Mouse (Mus musculus): Measurements from ENCODE around the gene Mettl26. TPM values are rescaled to one million over a fixed set of nuclear protein-coding genes. Genes with fewer than 3 reads are reported as not detected.

The Mettl26 gene
- polyA plus RNA-seq, 1 experiment from 2014 or later, result 67.5 TPM

- no peak overlapping the region for H3K4me2 ChIP-seq (ENCODE audit: low read length)
- H3K27me3 ChIP-seq (replicated peaks; ENCODE audit: control insufficient read depth, insufficient read depth, low read length), result no peaks in the 10 kb centered on the region
- H3K9ac ChIP-seq (ENCODE audit: low read depth, low read length), result no peak overlapping the region
- 90% methylated on average over 14 of the region's 14 CpGs for WGBS
- H3K27ac ChIP-seq (ENCODE audit: low read depth, low read length), result no peak overlapping the region
- H3K4me1 ChIP-seq (ENCODE audit: control insufficient read depth, insufficient read depth, low read depth, low read length), result peaks cover 11% of the 10 kb centered on the region
- no peaks in the 10 kb centered on the region for H3K36me3 ChIP-seq (ENCODE audit: control insufficient read depth, insufficient read depth, low read length)
- ATAC-seq, result no peak
- no peaks in the 10 kb centered on the region for H3K9me3 ChIP-seq (ENCODE audit: control insufficient read depth, low read length)
- H3K4me3 ChIP-seq (ENCODE audit: low read length), result no peak overlapping the region
Measured at GRCm38 (mm10) chr17:25913186-25913876, 38.5 kb downstream of the Mettl26 start.

GRCm38 (mm10) chr17:25913877-25914275 lies 39.0 kb downstream of the Mettl26 start:
- WGBS, result 97% methylated on average over 1 of the region's 1 CpGs
- Histone ChIP-seq H3K27ac (ENCODE audit: low read depth, low read length) (no peak overlapping the region), H3K36me3 (ENCODE audit: control insufficient read depth, insufficient read depth, low read length) (no peaks in the 10 kb centered on the region), H3K4me3 (ENCODE audit: low read length) (no peak overlapping the region), H3K4me1 (ENCODE audit: control insufficient read depth, insufficient read depth, low read depth, low read length) (peaks cover 15% of the 10 kb centered on the region), H3K27me3 (replicated peaks; ENCODE audit: control insufficient read depth, insufficient read depth, low read length) (no peaks in the 10 kb centered on the region), H3K9ac (ENCODE audit: low read depth, low read length) (no peak overlapping the region), H3K9me3 (ENCODE audit: control insufficient read depth, low read length) (no peaks in the 10 kb centered on the region), H3K4me2 (ENCODE audit: low read length) (no peak overlapping the region)
- no peak for ATAC-seq

GRCm38 (mm10) chr17:25914295-25914694 lies 39.4 kb downstream of the Mettl26 start:
- no peaks in the 10 kb centered on the region for H3K27me3 ChIP-seq (replicated peaks; ENCODE audit: control insufficient read depth, insufficient read depth, low read length)
- no peak overlapping the region for H3K27ac ChIP-seq (ENCODE audit: low read depth, low read length)
- peaks cover 15% of the 10 kb centered on the region for H3K4me1 ChIP-seq (ENCODE audit: control insufficient read depth, insufficient read depth, low read depth, low read length)
- no peaks in the 10 kb centered on the region for H3K9me3 ChIP-seq (ENCODE audit: control insufficient read depth, low read length)
- no peak overlapping the region for H3K4me3 ChIP-seq (ENCODE audit: low read length)
- 89% methylated on average over 4 of the region's 4 CpGs for WGBS
- ATAC-seq, result no peak
- no peaks in the 10 kb centered on the region for H3K36me3 ChIP-seq (ENCODE audit: control insufficient read depth, insufficient read depth, low read length)
- no peak overlapping the region for H3K9ac ChIP-seq (ENCODE audit: low read depth, low read length)
- H3K4me2 ChIP-seq (ENCODE audit: low read length), result no peak overlapping the region

- ATAC-seq, result no peak
- 85% methylated on average over 8 of the region's 8 CpGs for WGBS
- no peak overlapping the region for H3K4me3 ChIP-seq (ENCODE audit: low read length)
- H3K36me3 ChIP-seq (ENCODE audit: control insufficient read depth, insufficient read depth, low read length), result no peaks in the 10 kb centered on the region
- H3K4me1 ChIP-seq (ENCODE audit: control insufficient read depth, insufficient read depth, low read depth, low read length), result peaks cover 15% of the 10 kb centered on the region
- no peak overlapping the region for H3K27ac ChIP-seq (ENCODE audit: low read depth, low read length)
- H3K4me2 ChIP-seq (ENCODE audit: low read length), result no peak overlapping the region
- no peak overlapping the region for H3K9ac ChIP-seq (ENCODE audit: low read depth, low read length)
- no peaks in the 10 kb centered on the region for H3K27me3 ChIP-seq (replicated peaks; ENCODE audit: control insufficient read depth, insufficient read depth, low read length)
- no peaks in the 10 kb centered on the region for H3K9me3 ChIP-seq (ENCODE audit: control insufficient read depth, low read length)
Measured at GRCm38 (mm10) chr17:25916931-25917647, 42.2 kb downstream of the Mettl26 start.

GRCm38 (mm10) chr17:25918037-25918750 lies 43.3 kb downstream of the Mettl26 start:
- Histone ChIP-seq H3K27ac (ENCODE audit: low read depth, low read length) (no peak overlapping the region), H3K4me3 (ENCODE audit: low read length) (peak overlapping the region; percentile 95), H3K4me2 (ENCODE audit: low read length) (peak overlapping the region; percentile 87), H3K36me3 (ENCODE audit: control insufficient read depth, insufficient read depth, low read length) (no peaks in the 10 kb centered on the region), H3K9ac (ENCODE audit: low read depth, low read length) (peak overlapping the region; percentile 91), H3K9me3 (ENCODE audit: control insufficient read depth, low read length) (no peaks in the 10 kb centered on the region), H3K4me1 (ENCODE audit: control insufficient read depth, insufficient read depth, low read depth, low read length) (peaks cover 15% of the 10 kb centered on the region), H3K27me3 (replicated peaks; ENCODE audit: control insufficient read depth, insufficient read depth, low read length) (no peaks in the 10 kb centered on the region)
- no peak for ATAC-seq
- WGBS, result 80% methylated on average over 9 of the region's 9 CpGs

- Histone ChIP-seq H3K9ac (ENCODE audit: low read depth, low read length) (peak within 1 kb of the TSS; percentile 91), H3K4me1 (ENCODE audit: control insufficient read depth, insufficient read depth, low read depth, low read length) (peaks cover 15% of the 10 kb centered on the region), H3K4me3 (ENCODE audit: low read length) (peak within 1 kb of the TSS; percentile 95), H3K9me3 (ENCODE audit: control insufficient read depth, low read length) (no peaks in the 10 kb centered on the region), H3K36me3 (ENCODE audit: control insufficient read depth, insufficient read depth, low read length) (no peaks in the 10 kb centered on the region), H3K27ac (ENCODE audit: low read depth, low read length) (peak within 1 kb of the TSS; percentile 97), H3K27me3 (replicated peaks; ENCODE audit: control insufficient read depth, insufficient read depth, low read length) (no peaks in the 10 kb centered on the region), H3K4me2 (ENCODE audit: low read length) (peak within 1 kb of the TSS; percentile 87)
- no peak; the same call in 1 of the 2 replicates for ATAC-seq
- WGBS, result under 1% methylated on average over 54 of the region's 78 CpGs
Measured at GRCm38 (mm10) chr17:25919144-25919785, 44.4 kb downstream of the Mettl26 start, which contains the start of gene Rab40c. Rab40c (minus strand) TSS chr17:25919727.

- under 1% methylated on average over 39 of the region's 40 CpGs for WGBS
Measured at GRCm38 (mm10) chr17:25919786-25920642, 45.1 kb downstream of the Mettl26 start.

GRCm38 (mm10) chr17:25922120-25922519 lies 47.2 kb downstream of the Mettl26 start:
- H3K36me3 ChIP-seq (ENCODE audit: control insufficient read depth, insufficient read depth, low read length), result peaks cover 3% of the 10 kb centered on the region; the same call in 1 of the 2 replicates
- H3K27me3 ChIP-seq (replicated peaks; ENCODE audit: control insufficient read depth, insufficient read depth, low read length), result no peaks in the 10 kb centered on the region
- no peak overlapping the region for H3K4me2 ChIP-seq (ENCODE audit: low read length)
- H3K9me3 ChIP-seq (ENCODE audit: control insufficient read depth, low read length), result no peaks in the 10 kb centered on the region
- peaks cover 14% of the 10 kb centered on the region for H3K4me1 ChIP-seq (ENCODE audit: control insufficient read depth, insufficient read depth, low read depth, low read length)
- H3K27ac ChIP-seq (ENCODE audit: low read depth, low read length), result no peak overlapping the region
- no peak overlapping the region for H3K4me3 ChIP-seq (ENCODE audit: low read length)
- ATAC-seq, result no peak
- H3K9ac ChIP-seq (ENCODE audit: low read depth, low read length), result no peak overlapping the region
- WGBS, result 74% methylated on average over 5 of the region's 5 CpGs

More at GRCm38 (mm10) chr17:25919786-25920642, 45.1 kb downstream of the Mettl26 start:
- Histone ChIP-seq H3K9me3 (ENCODE audit: control insufficient read depth, low read length) (no peaks in the 10 kb centered on the region), H3K27ac (ENCODE audit: low read depth, low read length) (peak overlapping the region; percentile 97), H3K4me3 (ENCODE audit: low read length) (peak overlapping the region; percentile 95), H3K27me3 (replicated peaks; ENCODE audit: control insufficient read depth, insufficient read depth, low read length) (no peaks in the 10 kb centered on the region), H3K36me3 (ENCODE audit: control insufficient read depth, insufficient read depth, low read length) (no peaks in the 10 kb centered on the region), H3K9ac (ENCODE audit: low read depth, low read length) (peak overlapping the region; percentile 70), H3K4me2 (ENCODE audit: low read length) (peak overlapping the region; percentile 63), H3K4me1 (ENCODE audit: control insufficient read depth, insufficient read depth, low read depth, low read length) (peaks cover 15% of the 10 kb centered on the region)
- peak; percentile 99 for ATAC-seq
